Mouse (Mus musculus): ENCODE results near the gene Slc38a7.
"Not testable (repeated sequence)": the region's sequence is repeated elsewhere in the genome, so short reads cannot be mapped to it uniquely, and the experiment has no call there.

The Slc38a7 gene

GRCm38 (mm10) chr8:95853102-95853843 lies at the start of gene Slc38a7:
TSS of gene Slc38a7 (minus strand) at chr8:95853539.
- DNase-seq (ENCODE audit: low spot score): peak; percentile 93

- peak; percentile 81 for DNase-seq (ENCODE audit: low spot score)
Measured at GRCm38 (mm10) chr8:95901864-95902263, 48.5 kb upstream of the Slc38a7 start.

GRCm38 (mm10) chr8:95893701-95894100 lies 40.4 kb upstream of the Slc38a7 start:
- no peak for DNase-seq (ENCODE audit: low spot score)

GRCm38 (mm10) chr8:95888285-95889136 lies 35.2 kb upstream of the Slc38a7 start, which contains the start of gene Got2:
TSS of gene Got2 (minus strand) at chr8:95888547.
- DNase-seq (ENCODE audit: low spot score): peak; percentile 96

- DNase-seq (ENCODE audit: low spot score): peak; percentile 91
Measured at GRCm38 (mm10) chr8:95887578-95888284, 34.4 kb upstream of the Slc38a7 start.

GRCm38 (mm10) chr8:95886647-95887577 lies 33.6 kb upstream of the Slc38a7 start:
- DNase-seq (ENCODE audit: low spot score): no peak

- DNase-seq (ENCODE audit: low spot score): no peak
Measured at GRCm38 (mm10) chr8:95885966-95886365, 32.6 kb upstream of the Slc38a7 start.

- no peak for DNase-seq (ENCODE audit: low spot score)
Measured at GRCm38 (mm10) chr8:95885271-95885841, 32.0 kb upstream of the Slc38a7 start.

- DNase-seq (ENCODE audit: low spot score): no peak
Measured at GRCm38 (mm10) chr8:95884491-95884890, 31.2 kb upstream of the Slc38a7 start.

GRCm38 (mm10) chr8:95882191-95882590 lies 28.9 kb upstream of the Slc38a7 start:
- no peak for DNase-seq (ENCODE audit: low spot score)

- DNase-seq (ENCODE audit: low spot score): no peak
Measured at GRCm38 (mm10) chr8:95881576-95881975, 28.2 kb upstream of the Slc38a7 start.

- DNase-seq (ENCODE audit: low spot score): no peak
Measured at GRCm38 (mm10) chr8:95879823-95880222, 26.5 kb upstream of the Slc38a7 start.

GRCm38 (mm10) chr8:95878176-95878962 lies 25.0 kb upstream of the Slc38a7 start:
- DNase-seq (ENCODE audit: low spot score): no peak

- no peak for DNase-seq (ENCODE audit: low spot score)
Measured at GRCm38 (mm10) chr8:95875270-95875669, 21.9 kb upstream of the Slc38a7 start.

- no peak for DNase-seq (ENCODE audit: low spot score)
Measured at GRCm38 (mm10) chr8:95871690-95872089, 18.4 kb upstream of the Slc38a7 start.

GRCm38 (mm10) chr8:95864851-95865250 lies 11.5 kb upstream of the Slc38a7 start:
- not testable (repeated sequence) for DNase-seq (ENCODE audit: low spot score)

- DNase-seq (ENCODE audit: low spot score): not testable (repeated sequence)
Measured at GRCm38 (mm10) chr8:95863761-95864440, 10.6 kb upstream of the Slc38a7 start.

GRCm38 (mm10) chr8:95854174-95854573 lies 835 bp upstream of the Slc38a7 start:
- no peak for DNase-seq (ENCODE audit: low spot score)

- no peak for DNase-seq (ENCODE audit: low spot score)
Measured at GRCm38 (mm10) chr8:95852290-95852689, 1.0 kb downstream of the Slc38a7 start.

Data from embryo, embryonic 10 days (tissue).